Mouse (Mus musculus) bone marrow macrophage, adult 2 months (primary cell): Measurements from ENCODE around the gene H2al1e. TPM values are rescaled to one million over a fixed set of nuclear protein-coding genes. Genes with fewer than 3 reads are reported as not detected.
"Not testable (repeated sequence)": the region's sequence is repeated elsewhere in the genome, so short reads cannot be mapped to it uniquely, and the experiment has no call there.

ENCODE experiments used
- H3K27ac ChIP-seq: 2 replicates; pipeline ENCODE4 v1.5.1; 2012; ENCODE audit warnings: low read depth, low read length; ENCODE audit not compliant: insufficient read depth
- H3K4me1 ChIP-seq: 2 replicates; pipeline ENCODE4 v1.6.1; 2012; ENCODE audit warnings: low read length; ENCODE audit not compliant: control insufficient read depth, insufficient read depth
- H3K4me3 ChIP-seq: 2 replicates; pipeline ENCODE4 v1.5.1; 2012; ENCODE audit warnings: mild to moderate bottlenecking, low read length, moderate library complexity; ENCODE audit not compliant: insufficient read depth
- CTCF ChIP-seq: IDR thresholded peaks from 2 replicates; pipeline ENCODE4 v1.5.1; 2012; ENCODE audit warnings: low read depth, mild to moderate bottlenecking, low read length, moderate library complexity
- POLR2A ChIP-seq: IDR thresholded peaks from 2 replicates; pipeline ENCODE4 v1.6.1; 2012; ENCODE audit warnings: mild to moderate bottlenecking, low read depth, low read length, borderline replicate concordance
- polyA plus RNA-seq: library from polyadenylated mRNA; stranded (reverse); fragments of >200 nt; gene quantifications from 2 replicates; pipeline ENCODE4 v1.2.4, GENCODE M21; 2012; ENCODE audit not compliant: missing spikeins, insufficient read depth, insufficient read length

Gene H2al1e
- polyA plus RNA-seq, 1 experiment = not detected

- not testable (repeated sequence) for H3K4me3 ChIP-seq, H3K27ac ChIP-seq, H3K4me1 ChIP-seq
These were observed 9.5 kb downstream of the H2al1e start, which contains the start of gene H2al1h for GRCm38 (mm10) chrX:11321192-11321591. Gene H2al1h (plus strand): TSS chrX:11321492.

- H3K4me3 ChIP-seq, H3K4me1 ChIP-seq, H3K27ac ChIP-seq: not testable (repeated sequence)
These were observed 12.6 kb downstream of the H2al1e start, which contains the start of gene H2al1i for GRCm38 (mm10) chrX:11324359-11324758. Gene H2al1i (plus strand): TSS chrX:11324659.

GRCm38 (mm10) chrX:11327522-11327921 is 15.8 kb downstream of the H2al1e start, which contains the start of gene H2al1j:
Gene H2al1j (plus strand): TSS chrX:11327822.
- H3K4me1 ChIP-seq, H3K27ac ChIP-seq, H3K4me3 ChIP-seq: not testable (repeated sequence)

GRCm38 (mm10) chrX:11345762-11346161 is 34.0 kb downstream of the H2al1e start:
- TF ChIP-seq POLR2A (no peak), CTCF (no peak)
- Histone ChIP-seq H3K27ac (no peak overlapping the region), H3K4me1 (no peaks in the 10 kb centered on the region), H3K4me3 (no peak overlapping the region)

GRCm38 (mm10) chrX:11346756-11347155 is 35.0 kb downstream of the H2al1e start:
- H3K4me3 ChIP-seq = no peak overlapping the region
- no peaks in the 10 kb centered on the region for H3K4me1 ChIP-seq
- TF ChIP-seq CTCF = no peak
- no peak overlapping the region for H3K27ac ChIP-seq

GRCm38 (mm10) chrX:11360823-11361222 is 49.1 kb downstream of the H2al1e start:
- no peak overlapping the region for H3K27ac ChIP-seq
- TF ChIP-seq POLR2A (no peak), CTCF (no peak)

GRCm38 (mm10) chrX:11361261-11361660 is 49.5 kb downstream of the H2al1e start:
- Histone ChIP-seq H3K4me1 (no peaks in the 10 kb centered on the region), H3K27ac (no peak overlapping the region), H3K4me3 (no peak overlapping the region)
- TF ChIP-seq POLR2A = no peak
- no peak for TF ChIP-seq CTCF

More at GRCm38 (mm10) chrX:11360823-11361222, 49.1 kb downstream of the H2al1e start:
- no peaks in the 10 kb centered on the region for H3K4me1 ChIP-seq
- no peak overlapping the region for H3K4me3 ChIP-seq

Other genes starting within 250 kb of the H2al1e start
- not detected in 2 replicates for gene H2al1a, start 12.7 kb upstream of the H2al1e start, polyA plus RNA-seq
- not detected in 2 replicates for gene H2al1b, start 9.5 kb upstream of the H2al1e start, polyA plus RNA-seq
- not detected in 2 replicates for gene H2al1c, start 6.3 kb upstream of the H2al1e start, polyA plus RNA-seq
- gene H2al1d, start 3.1 kb upstream of the H2al1e start, polyA plus RNA-seq = not detected in 2 replicates
- gene H2al1f, start 3.2 kb downstream of the H2al1e start, polyA plus RNA-seq = not detected in 2 replicates
- not detected in 2 replicates for gene H2al1g, start 6.3 kb downstream of the H2al1e start, polyA plus RNA-seq
- not detected in 2 replicates for gene H2al1h, start 9.6 kb downstream of the H2al1e start, polyA plus RNA-seq
- not detected in 2 replicates for gene H2al1i, start 12.7 kb downstream of the H2al1e start, polyA plus RNA-seq
- not detected in 2 replicates for gene H2al1j, start 15.9 kb downstream of the H2al1e start, polyA plus RNA-seq